Mouse (Mus musculus) macrophage (primary cell): ENCODE measurements around the gene Txnip. TPM values are rescaled to one million over a fixed set of nuclear protein-coding genes. Genes with fewer than 3 reads are reported as not detected.

Source experiments
- H3K27ac ChIP-seq: fragments of 350-480 bp; formaldehyde crosslinking; 2 replicates; pipeline ENCODE4 v1.9.0; 2021
- H3K36me3 ChIP-seq: fragments of 350-480 bp; formaldehyde crosslinking; 2 replicates; pipeline ENCODE4 v1.9.0; 2021; ENCODE audit errors: inconsistent target
- H3K4me3 ChIP-seq: fragments of 350-480 bp; formaldehyde crosslinking; 2 replicates; pipeline ENCODE4 v1.9.0; 2021; ENCODE audit errors: inconsistent target
- H3K79me2 ChIP-seq: fragments of 350-480 bp; formaldehyde crosslinking; 2 replicates; pipeline ENCODE4 v1.9.0; 2021; ENCODE audit errors: inconsistent target
- WGBS: methylation state at CpG from one replicate; pipeline ENCODE4 v1.1.7; 2026; ENCODE audit warnings: inconsistent platforms; ENCODE audit not compliant: missing documents; 5-methylcytosine and 5-hydroxymethylcytosine counted together
- polyA plus RNA-seq: library from polyadenylated mRNA; stranded (reverse); fragments of 250-400 nt; gene quantifications from 3 replicates; pipeline ENCODE4 v1.2.4, GENCODE M21; 2018; ENCODE audit warnings: inconsistent platforms

Txnip gene
- polyA plus RNA-seq, 1 experiment from 2014 or later = 198 TPM

- no peak overlapping the region for H3K27ac ChIP-seq
Measured at GRCm38 (mm10) chr3:96569506-96569905, 11.7 kb downstream of the Txnip start.

DNA sequence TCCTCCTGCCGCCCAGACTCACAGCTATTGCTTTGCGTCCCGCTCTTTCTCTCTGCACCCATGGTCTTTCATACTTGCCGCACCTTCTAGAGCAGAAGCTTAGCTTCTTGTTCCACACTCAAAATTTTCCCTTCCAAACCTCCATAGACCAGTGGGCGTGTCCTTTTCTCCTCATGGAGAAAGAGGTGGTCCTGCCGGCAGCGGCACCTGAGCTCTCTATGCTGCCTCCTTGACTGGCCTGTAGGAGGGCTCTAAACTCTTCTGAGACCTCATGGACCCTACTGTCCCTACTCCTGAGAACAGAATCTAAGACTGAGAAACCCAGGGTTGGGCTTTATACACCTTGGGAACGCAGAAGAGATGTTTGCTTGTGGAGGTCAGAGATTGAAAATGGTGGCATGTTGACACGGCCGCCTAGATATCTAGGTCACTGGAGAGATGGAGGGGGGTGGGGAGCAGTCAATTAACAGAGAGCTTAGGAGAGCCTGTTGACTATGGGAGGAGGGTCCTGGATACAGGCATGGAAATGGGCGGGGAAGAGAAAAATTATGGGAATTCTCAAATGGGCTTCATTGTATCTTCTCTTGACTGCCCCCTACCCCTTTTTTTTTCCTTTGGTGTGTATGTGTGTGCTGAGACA lies 12.3 kb downstream of the Txnip start:
- 95% methylated on average over 11 of the region's 11 CpGs for WGBS

More at GRCm38 (mm10) chr3:96569506-96569905, 11.7 kb downstream of the Txnip start:
- no peaks in the 10 kb centered on the region for H3K79me2 ChIP-seq
- H3K36me3 ChIP-seq = no peaks in the 10 kb centered on the region
- 94% methylated on average over 13 of the region's 13 CpGs for WGBS
- no peak overlapping the region for H3K4me3 ChIP-seq

DNA sequence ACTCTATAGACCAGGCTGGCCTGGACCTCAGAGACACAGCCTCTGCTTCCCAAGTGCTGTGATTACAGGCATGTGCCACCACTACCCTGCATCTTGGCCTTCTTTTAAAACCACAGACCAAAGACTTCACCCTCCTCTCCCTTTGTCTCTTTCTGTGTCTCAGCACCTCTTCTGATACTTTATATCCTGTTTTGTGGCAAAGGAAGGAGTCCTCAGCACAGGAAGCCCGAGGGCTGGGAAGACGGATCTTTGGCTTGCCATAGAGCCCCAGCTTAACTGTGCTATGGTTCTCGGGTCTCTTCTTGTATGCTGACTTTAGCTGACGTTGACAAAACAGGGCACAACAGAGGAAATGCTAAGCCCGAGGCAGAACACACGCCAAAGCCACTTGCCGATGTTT lies 12.9 kb downstream of the Txnip start:
- H3K27ac ChIP-seq = peak overlapping the region; percentile 75
- WGBS = 35% methylated on average over 7 of the region's 7 CpGs
- H3K36me3 ChIP-seq = no peaks in the 10 kb centered on the region
- no peak overlapping the region for H3K4me3 ChIP-seq
- no peaks in the 10 kb centered on the region for H3K79me2 ChIP-seq

More for the DNA sequence above, 12.3 kb downstream of the Txnip start:
- Histone ChIP-seq H3K27ac (peak overlapping the region; percentile 75), H3K36me3 (no peaks in the 10 kb centered on the region), H3K4me3 (no peak overlapping the region), H3K79me2 (no peaks in the 10 kb centered on the region)

- Histone ChIP-seq H3K36me3 (no peaks in the 10 kb centered on the region), H3K79me2 (no peaks in the 10 kb centered on the region), H3K4me3 (no peak overlapping the region), H3K27ac (peak overlapping the region; percentile 75)
- WGBS = 83% methylated on average over 2 of the region's 2 CpGs
Measured at GRCm38 (mm10) chr3:96571336-96571735, 13.6 kb downstream of the Txnip start.

- Histone ChIP-seq H3K79me2 (peaks cover under 1% of the 10 kb centered on the region; the same call in 1 of the 2 replicates), H3K36me3 (no peaks in the 10 kb centered on the region), H3K27ac (peak overlapping the region; percentile 75), H3K4me3 (no peak overlapping the region)
- 53% methylated on average over 13 of the region's 16 CpGs for WGBS
Measured at GRCm38 (mm10) chr3:96571896-96572698, 14.3 kb downstream of the Txnip start.

GRCm38 (mm10) chr3:96573611-96574511 lies 16.1 kb downstream of the Txnip start:
- Histone ChIP-seq H3K79me2 (peaks cover 18% of the 10 kb centered on the region), H3K36me3 (no peaks in the 10 kb centered on the region), H3K4me3 (no peak overlapping the region), H3K27ac (no peak overlapping the region)
- WGBS = 95% methylated on average over 19 of the region's 19 CpGs

- H3K4me3 ChIP-seq = no peak overlapping the region
- 96% methylated on average over 8 of the region's 8 CpGs for WGBS
Measured at GRCm38 (mm10) chr3:96575272-96575984, 17.7 kb downstream of the Txnip start.

DNA sequence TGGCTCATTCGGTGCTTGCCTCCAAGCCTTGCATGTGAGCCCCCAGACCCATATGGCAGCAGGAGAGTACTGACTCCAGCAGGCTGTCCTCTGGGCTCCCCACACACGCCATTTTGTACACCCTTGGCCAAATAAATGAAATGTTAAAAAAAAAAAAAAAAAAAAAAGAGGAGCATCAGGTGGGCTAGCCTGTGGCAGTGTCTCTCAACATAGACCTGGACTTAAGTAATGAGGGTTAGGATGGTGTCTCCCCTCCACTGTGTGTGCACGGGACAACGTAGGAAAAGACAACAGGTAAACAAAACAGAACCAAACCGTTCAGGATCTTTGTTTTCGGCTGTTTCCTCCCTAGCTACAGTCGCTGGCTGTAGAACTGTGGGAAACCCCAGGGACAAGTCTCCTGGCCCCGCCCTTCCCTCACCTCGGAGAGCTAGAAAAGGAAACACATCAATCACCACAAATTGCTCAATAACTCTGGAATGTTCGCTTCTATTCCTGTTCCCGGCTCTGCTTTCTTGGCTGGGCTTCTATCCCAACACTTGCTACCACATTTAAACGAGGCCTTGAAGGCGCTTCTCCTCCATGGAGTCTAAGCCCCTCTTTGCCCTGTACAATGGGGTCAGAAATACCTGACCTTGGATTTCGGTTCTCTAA lies 18.4 kb downstream of the Txnip start:
- Histone ChIP-seq H3K27ac (peak overlapping the region; percentile 97), H3K4me3 (peak overlapping the region; percentile 37), H3K79me2 (peaks cover 25% of the 10 kb centered on the region), H3K36me3 (no peaks in the 10 kb centered on the region)
- WGBS = 18% methylated on average over 14 of the region's 14 CpGs

More at GRCm38 (mm10) chr3:96575272-96575984, 17.7 kb downstream of the Txnip start:
- Histone ChIP-seq H3K27ac (peak overlapping the region; percentile 97), H3K79me2 (peaks cover 25% of the 10 kb centered on the region), H3K36me3 (no peaks in the 10 kb centered on the region)

- WGBS = 13% methylated on average over 16 of the region's 17 CpGs
- peaks cover 25% of the 10 kb centered on the region for H3K79me2 ChIP-seq
Measured at GRCm38 (mm10) chr3:96576690-96577541, 19.2 kb downstream of the Txnip start, which contains the start of gene Gm16253. Gene Gm16253 (plus strand): TSS chr3:96576984.

DNA sequence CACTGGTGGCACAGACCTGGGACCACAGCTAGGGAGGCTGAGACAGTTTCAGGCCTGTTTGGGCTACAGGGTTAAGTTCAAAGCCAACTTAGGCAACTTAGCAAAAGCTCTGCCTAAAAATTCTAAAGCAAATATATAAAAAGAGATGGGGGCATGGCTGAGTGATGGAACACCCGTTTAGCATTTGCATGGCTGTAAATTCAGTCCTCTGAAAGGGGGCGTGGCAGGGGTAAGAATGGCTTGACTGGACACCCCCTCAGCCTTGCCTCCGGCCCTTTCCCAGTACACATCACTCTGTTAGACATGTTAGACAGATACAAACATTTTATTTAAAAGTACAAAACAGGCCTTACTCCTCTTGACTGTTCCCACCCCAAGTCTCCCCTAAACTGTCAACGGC lies 19.8 kb downstream of the Txnip start:
- H3K27ac ChIP-seq = peak overlapping the region; percentile 97
- peaks cover 25% of the 10 kb centered on the region for H3K79me2 ChIP-seq
- WGBS = 64% methylated on average over 4 of the region's 4 CpGs
- H3K36me3 ChIP-seq = no peaks in the 10 kb centered on the region
- H3K4me3 ChIP-seq = peak overlapping the region; percentile 15; the same call in 1 of the 2 replicates

More at GRCm38 (mm10) chr3:96576690-96577541, 19.2 kb downstream of the Txnip start, which contains the start of gene Gm16253:
- Histone ChIP-seq H3K4me3 (peak within 1 kb of the TSS; percentile 37), H3K36me3 (no peaks in the 10 kb centered on the region), H3K27ac (peak within 1 kb of the TSS; percentile 97)

GRCm38 (mm10) chr3:96578561-96579238 lies 20.9 kb downstream of the Txnip start:
- Histone ChIP-seq H3K79me2 (peaks cover 25% of the 10 kb centered on the region), H3K36me3 (no peaks in the 10 kb centered on the region), H3K27ac (peak overlapping the region; percentile 97), H3K4me3 (peak overlapping the region; percentile 32)
- 93% methylated on average over 10 of the region's 12 CpGs for WGBS

DNA sequence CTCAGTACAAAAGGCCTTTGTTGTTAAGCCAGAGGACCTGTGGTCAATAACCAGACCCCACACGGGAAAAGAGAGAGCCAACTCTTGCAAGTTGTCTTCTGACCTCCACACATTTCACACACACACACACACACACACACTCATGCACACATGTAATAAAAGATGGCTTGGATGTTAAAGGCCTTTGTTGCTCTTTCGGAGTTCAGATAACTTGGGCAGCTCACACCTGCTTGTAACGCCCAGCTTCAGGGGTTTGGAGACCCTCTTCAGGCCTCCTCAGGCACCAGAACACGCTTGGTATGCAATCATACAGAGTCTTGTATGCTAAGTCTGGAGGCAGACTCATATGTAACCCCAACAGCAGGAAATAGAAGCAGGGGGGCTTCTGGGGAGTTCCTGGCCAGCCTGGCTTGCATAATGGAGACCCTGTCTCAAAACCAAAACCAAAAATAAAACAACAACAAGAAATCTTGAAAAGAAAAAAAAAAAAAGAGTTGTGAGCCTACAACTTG lies 21.5 kb downstream of the Txnip start:
- 36% methylated on average over 4 of the region's 4 CpGs for WGBS
- Histone ChIP-seq H3K36me3 (no peaks in the 10 kb centered on the region), H3K79me2 (peaks cover 25% of the 10 kb centered on the region), H3K27ac (peak overlapping the region; percentile 97), H3K4me3 (peak overlapping the region; percentile 32)
